Mouse (Mus musculus) left cerebral cortex, adult 2 months (tissue): Measurements from ENCODE around the gene Igflr1. TPM values are rescaled to one million over a fixed set of nuclear protein-coding genes. Genes with fewer than 3 reads are reported as not detected.

Experiments
- DNase-seq, 2 experiments: peaks; one replicate each; pipeline ENCODE4 v3.0.0; 2021 to 2022; ENCODE audit warnings: low spot score in 2 of 2, mixed read lengths in 1 of 2; ENCODE audit errors: extremely low spot score in 1 of 2
- H3K27ac ChIP-seq: fragments of 200-600 bp; 2 replicates; pipeline ENCODE4 v1.8.1; 2022
- H3K4me3 ChIP-seq: fragments of 200-600 bp; 2 replicates; pipeline ENCODE4 v1.8.1; 2022
- CTCF ChIP-seq: fragments of 200-600 bp; IDR thresholded peaks from 2 replicates; pipeline ENCODE4 v1.8.1; 2022; ENCODE audit warnings: antibody characterized with exemption, mild to moderate bottlenecking, moderate library complexity
- intact Hi-C: fragments of 180-260 bp; cut with DNase I; formaldehyde crosslinking; loops from one replicate; pipeline ENCODE4 v1.15.1; 2025
- microRNA-seq, 2 experiments: library from miRNA; unstranded; fragments of <30 nt; microRNA quantifications; one replicate each; pipeline ENCODE4 v1.2.0; 2021
- total RNA-seq, 2 experiments: library from RNA; stranded (reverse); gene quantifications; 2 replicates each; pipeline ENCODE4 v1.2.3; 2021

The Igflr1 gene
- total RNA-seq, 2 experiments from 2014 or later: 3.8 to 6.6 TPM

- DNase-seq: no peak
- intact Hi-C loops: loop anchor here (2.0 kb wide), 1 partner anchor 19 kb away; the partner anchor contains the start of gene Kmt2b
- TF ChIP-seq CTCF: peak; percentile 54
- Histone ChIP-seq H3K27ac (no peak overlapping the region), H3K4me3 (no peak overlapping the region)
Observed at GRCm38 (mm10) chr7:30607706-30608309, 42.6 kb downstream of the Igflr1 start.

- DNase-seq: no peak
- Histone ChIP-seq H3K27ac (no peak overlapping the region), H3K4me3 (no peak overlapping the region)
- intact Hi-C loops: loop anchor here (2.0 kb wide), 1 partner anchor 20 kb away; the partner anchor contains the start of gene Kmt2b
- TF ChIP-seq CTCF: no peak
Observed at GRCm38 (mm10) chr7:30608476-30608875, 43.2 kb downstream of the Igflr1 start.

GRCm38 (mm10) chr7:30610043-30610442 is 44.8 kb downstream of the Igflr1 start:
- DNase-seq: no peak
- intact Hi-C loops: no loop called here

GRCm38 (mm10) chr7:30612654-30613402 is 47.6 kb downstream of the Igflr1 start, which contains the start of gene Upk1a:
TSS of gene Upk1a (minus strand) at chr7:30612847.
- intact Hi-C loops: no loop called here
- Histone ChIP-seq H3K4me3 (no peak within 1 kb of the TSS), H3K27ac (no peak within 1 kb of the TSS)
- TF ChIP-seq CTCF: no peak
- no peak for DNase-seq

More at GRCm38 (mm10) chr7:30610043-30610442, 44.8 kb downstream of the Igflr1 start:
- TF ChIP-seq CTCF: no peak
- H3K27ac ChIP-seq: no peak overlapping the region
- H3K4me3 ChIP-seq: no peak overlapping the region

- intact Hi-C loops: no loop called here
- H3K4me3 ChIP-seq: no peak overlapping the region
- H3K27ac ChIP-seq: no peak overlapping the region
- peak; percentile 82 for TF ChIP-seq CTCF
- DNase-seq: peak; percentile 42 to 46
Observed at GRCm38 (mm10) chr7:30613529-30614112, 48.4 kb downstream of the Igflr1 start.

- no peak for DNase-seq
- intact Hi-C loops: no loop called here
- H3K4me3 ChIP-seq: no peak overlapping the region
- peak; percentile 32 for TF ChIP-seq CTCF
- H3K27ac ChIP-seq: no peak overlapping the region
Observed at GRCm38 (mm10) chr7:30614454-30614853, 49.2 kb downstream of the Igflr1 start.

GRCm38 (mm10) chr7:30615049-30615760 is 50.0 kb downstream of the Igflr1 start:
- TF ChIP-seq CTCF: no peak
- DNase-seq: no peak
- intact Hi-C loops: no loop called here
- no peak overlapping the region for H3K4me3 ChIP-seq
- H3K27ac ChIP-seq: no peak overlapping the region

Small RNA genes lying within 50 kb of the gene (microRNA-seq; reads per million reads assigned to microRNA genes)
- gene Gm38670 (0.49 to 1.2 reads per million in 2 experiments), gene Mir3569 (0.48 to 1.2 reads per million in 2 experiments)

Other genes with a start within 250 kb of the Igflr1 start
- gene E130208F15Rik, start 243.7 kb upstream of the Igflr1 start, total RNA-seq: under 1 TPM in 1 of 2 experiments, not detected in 1; 0.66 TPM
- gene Sdhaf1, start 241.5 kb upstream of the Igflr1 start, total RNA-seq: 1 to 10 TPM; 7.0 to 8.0 TPM
- gene Lrfn3, start 202.7 kb upstream of the Igflr1 start, total RNA-seq: 10 to 100 TPM; 33.0 to 36.4 TPM
- 10 to 100 TPM; 25.9 to 26.6 TPM for gene Tyrobp, start 151.7 kb upstream of the Igflr1 start, total RNA-seq
- gene Hcst, start 145.6 kb upstream of the Igflr1 start, total RNA-seq: 1 to 10 TPM in 1 of 2 experiments, not detected in 1; 3.1 TPM
- gene Nfkbid, start 143.7 kb upstream of the Igflr1 start, total RNA-seq: 1 to 10 TPM; 3.9 to 5.1 TPM
- gene Aplp1, start 119.9 kb upstream of the Igflr1 start, total RNA-seq: 1,000 to 10,000 TPM; 1,205 to 1,260 TPM
- 10 to 100 TPM; 11.0 to 11.9 TPM for gene Kirrel2, start 107.7 kb upstream of the Igflr1 start, total RNA-seq
- gene Nphs1, start 107.1 kb upstream of the Igflr1 start, total RNA-seq: 1 to 10 TPM in 1 of 2 experiments, under 1 TPM in 1; 0.79 to 1.1 TPM
- gene Prodh2, start 71.8 kb upstream of the Igflr1 start, total RNA-seq: not detected
- gene Arhgap33, start 30.4 kb upstream of the Igflr1 start, total RNA-seq: 100 to 1,000 TPM; 182 to 220 TPM
- gene Hspb6, start 13.2 kb upstream of the Igflr1 start, total RNA-seq: 1 to 10 TPM; 4.4 to 5.0 TPM
- 1 to 10 TPM; 4.9 to 5.2 TPM for gene Proser3, start 13.1 kb upstream of the Igflr1 start, total RNA-seq
- gene Lin37, start 5.6 kb upstream of the Igflr1 start, total RNA-seq: 10 to 100 TPM; 42.9 to 43.2 TPM
- 10 to 100 TPM; 67.4 to 74.4 TPM for gene U2af1l4, start 2.1 kb upstream of the Igflr1 start, total RNA-seq
- gene Gm49396, start 2.1 kb upstream of the Igflr1 start, total RNA-seq: 1 to 10 TPM; 6.4 to 8.8 TPM
- gene Psenen, start 1.8 kb upstream of the Igflr1 start, total RNA-seq: 10 to 100 TPM; 84.9 to 93.8 TPM
- 10 to 100 TPM; 53.4 to 57.4 TPM for gene Kmt2b, start 23.3 kb downstream of the Igflr1 start, total RNA-seq
- not detected for gene Zbtb32, start 33.5 kb downstream of the Igflr1 start, total RNA-seq
- under 1 TPM; 0.48 to 0.96 TPM for gene Upk1a, start 47.4 kb downstream of the Igflr1 start, total RNA-seq
- 100 to 1,000 TPM; 565 to 587 TPM for gene Cox6b1, start 60.7 kb downstream of the Igflr1 start, total RNA-seq
- gene Etv2, start 70.4 kb downstream of the Igflr1 start, total RNA-seq: not detected
- 10 to 100 TPM; 67.7 to 67.8 TPM for gene Rbm42, start 84.9 kb downstream of the Igflr1 start, total RNA-seq
- 1 to 10 TPM; 4.7 to 5.2 TPM for gene Haus5, start 99.6 kb downstream of the Igflr1 start, total RNA-seq
- not detected for gene Pmis2, start 106.2 kb downstream of the Igflr1 start, total RNA-seq
- not detected for gene 2200002J24Rik, start 133.5 kb downstream of the Igflr1 start, total RNA-seq
- gene Atp4a, start 146.8 kb downstream of the Igflr1 start, total RNA-seq: under 1 TPM; 0.70 TPM
- 100 to 1,000 TPM; 119 to 127 TPM for gene Tmem147, start 164.1 kb downstream of the Igflr1 start, total RNA-seq
- not detected for gene Gapdhs, start 178.3 kb downstream of the Igflr1 start, total RNA-seq
- gene Sbsn, start 186.0 kb downstream of the Igflr1 start, total RNA-seq: 1 to 10 TPM; 7.8 to 8.7 TPM
- gene Dmkn, start 198.3 kb downstream of the Igflr1 start, total RNA-seq: 1 to 10 TPM; 1.9 to 2.1 TPM
- not detected for gene Krtdap, start 222.5 kb downstream of the Igflr1 start, total RNA-seq